Mouse (Mus musculus) stomach, embryonic 16.5 days (tissue): Measurements from ENCODE around the gene Rpgrip1l. TPM values are rescaled to one million over a fixed set of nuclear protein-coding genes. Genes with fewer than 3 reads are reported as not detected.

ENCODE experiments used
- ATAC-seq: fragments of 200-750 bp; cut with Nextera tagmentation; 2 replicates; pipeline ENCODE4 v1.8.0; 2017; ENCODE audit warnings: moderate number of reproducible peaks, moderate TSS enrichment; ENCODE audit not compliant: insufficient read depth, low FRiP score
- H3K27ac ChIP-seq: fragments of 300-500 bp; sonication (generic); 2 replicates; pipeline ENCODE4 v1.5.1; 2014; ENCODE audit warnings: low read length
- H3K27me3 ChIP-seq: fragments of 300-500 bp; sonication (generic); 2 replicates; pipeline ENCODE4 v1.6.1; 2014; ENCODE audit warnings: low read length, control low read depth, mixed read lengths; ENCODE audit not compliant: control insufficient read depth, insufficient read depth
- H3K36me3 ChIP-seq: fragments of 300-500 bp; sonication (generic); 2 replicates; pipeline ENCODE4 v1.6.1; 2014; ENCODE audit warnings: low read length; ENCODE audit not compliant: control insufficient read depth, insufficient read depth
- H3K4me1 ChIP-seq: fragments of 300-500 bp; sonication (generic); 2 replicates; pipeline ENCODE4 v1.6.1; 2014; ENCODE audit warnings: low read length, control low read depth, mixed read lengths; ENCODE audit not compliant: control insufficient read depth, insufficient read depth
- H3K4me2 ChIP-seq: fragments of 300-500 bp; sonication (generic); 2 replicates; pipeline ENCODE4 v1.6.1; 2014; ENCODE audit warnings: low read depth, low read length, mixed read lengths
- H3K4me3 ChIP-seq: fragments of 300-500 bp; sonication (generic); replicated peaks from 2 replicates; pipeline ENCODE4 v1.5.1; 2014; ENCODE audit warnings: mild to moderate bottlenecking, low read length
- H3K9ac ChIP-seq: fragments of 300-500 bp; sonication (generic); 2 replicates; pipeline ENCODE4 v1.6.1; 2014; ENCODE audit warnings: low read length
- H3K9me3 ChIP-seq: fragments of 300-500 bp; sonication (generic); replicated peaks from 2 replicates; pipeline ENCODE4 v1.6.1; 2016; ENCODE audit warnings: low read length, control low read depth; ENCODE audit not compliant: control insufficient read depth
- WGBS: fragments of 180-500 bp; shearing (Covaris S2); extraction: QIAGEN DNeasy Blood & Tissue Kit; methylation state at CpG from one replicate; pipeline ENCODE4 v1.1.7; 2014; 5-methylcytosine and 5-hydroxymethylcytosine counted together
- polyA plus RNA-seq: library from polyadenylated mRNA; unstranded; fragments of >200 nt; fragmentation: Nextera tagmentation; extraction: Ambion mirVana; gene quantifications from 2 replicates; pipeline ENCODE4 v1.2.1, GENCODE M21; 2015

Rpgrip1l gene
- 5.9 and 10.8 TPM in 2 replicates for polyA plus RNA-seq

DNA sequence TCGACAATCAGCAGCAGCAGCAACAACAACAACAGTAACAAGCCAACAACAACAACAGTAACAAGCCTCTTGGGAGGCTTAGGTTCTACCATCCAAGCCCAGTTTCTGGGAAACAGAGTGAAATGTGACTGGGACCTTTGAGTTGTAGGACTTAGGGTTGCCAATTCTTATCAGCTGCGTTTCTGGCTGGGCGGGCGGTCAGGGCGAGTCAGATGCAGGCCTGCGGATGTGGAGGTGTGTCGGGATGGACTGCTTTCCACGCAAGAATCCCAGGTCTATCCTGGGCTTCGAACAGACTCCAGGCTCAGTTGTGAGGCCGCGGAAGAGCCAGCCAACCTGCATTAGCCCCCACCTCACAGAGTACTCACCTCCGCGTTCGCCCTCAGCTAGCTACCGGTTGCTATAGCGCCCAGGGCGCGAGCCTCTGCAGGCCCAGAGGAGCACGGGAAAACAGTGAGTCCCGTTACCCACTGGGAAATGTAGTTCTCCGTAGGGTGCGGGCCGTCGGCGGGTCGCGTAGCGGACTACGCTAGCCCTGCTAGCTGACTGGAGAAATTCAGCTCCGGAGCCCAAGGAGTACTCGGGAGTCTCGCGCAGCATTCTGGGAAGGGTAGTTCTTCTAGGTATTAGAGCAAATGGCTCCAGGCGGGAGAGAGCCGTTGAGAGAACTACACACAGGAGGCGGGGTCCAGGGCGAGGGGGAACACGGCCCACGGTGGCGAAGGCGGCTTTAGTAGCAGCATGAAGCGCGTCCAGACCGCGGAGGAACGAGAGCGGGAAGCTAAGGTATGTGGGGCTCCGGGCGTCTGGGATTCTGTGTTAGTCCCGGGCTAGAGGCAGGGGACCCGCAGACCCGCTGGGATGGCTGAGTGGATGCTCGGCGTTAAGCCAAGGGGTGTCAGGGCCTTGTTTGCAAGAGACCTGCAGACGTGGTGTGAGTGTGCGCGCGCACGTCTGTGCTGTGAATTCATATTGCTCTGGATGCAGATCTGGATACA, at the start of gene Rpgrip1l, which contains the start of gene Fto:
TSS of gene Rpgrip1l (minus strand) at position 428 of the 998 bp plus-strand sequence.
TSS of gene Fto (plus strand) at position 691 of the 998 bp plus-strand sequence.
- ATAC-seq = peak; percentile 100
- Histone ChIP-seq H3K9me3 (no peaks in the 10 kb centered on the region), H3K4me3 (peak within 1 kb of the TSS; percentile 68), H3K4me1 (peaks cover 11% of the 10 kb centered on the region), H3K4me2 (peak within 1 kb of the TSS; percentile 94), H3K9ac (peak within 1 kb of the TSS; percentile 88), H3K27ac (peak within 1 kb of the TSS; percentile 40; the same call in 1 of the 2 replicates), H3K27me3 (no peaks in the 10 kb centered on the region), H3K36me3 (no peaks in the 10 kb centered on the region)
- under 1% methylated on average over 59 of the region's 59 CpGs for WGBS

DNA sequence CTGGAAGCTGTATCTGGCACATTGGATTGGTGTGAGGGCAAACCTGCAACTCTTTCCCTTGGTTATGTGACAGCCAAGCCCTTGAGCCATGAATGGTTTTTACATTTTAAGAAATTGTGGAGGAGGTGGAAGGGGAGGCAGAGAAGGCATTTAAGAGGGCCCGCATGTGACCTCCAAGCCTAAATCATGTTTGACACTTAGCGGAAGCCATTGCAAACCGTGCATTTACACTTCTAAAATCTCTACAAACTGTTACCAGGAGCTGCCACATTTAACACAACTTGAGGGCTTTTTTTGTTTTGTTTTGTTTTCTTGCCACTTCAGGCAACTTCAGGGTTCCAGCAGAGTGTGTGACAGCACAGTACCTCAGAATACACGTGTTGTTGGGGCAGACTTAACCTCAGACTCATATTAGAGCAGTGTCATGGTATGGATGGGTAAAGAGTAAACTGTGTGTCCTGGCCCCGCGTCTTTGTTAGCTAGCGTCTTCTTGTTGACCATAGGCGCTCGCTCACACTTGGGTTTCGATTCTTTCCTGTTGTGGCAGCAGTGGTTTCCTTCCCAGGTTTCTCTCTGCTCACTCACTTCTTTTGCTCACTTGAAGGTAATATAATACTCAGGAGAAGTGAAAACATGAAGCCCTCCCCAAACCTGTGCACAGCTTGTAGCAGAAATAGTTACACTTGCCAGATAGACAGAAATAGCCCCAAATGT, 47.7 kb upstream of the Rpgrip1l start:
- no peak overlapping the region for H3K4me3 ChIP-seq
- no peak overlapping the region for H3K9ac ChIP-seq
- H3K27ac ChIP-seq = no peak overlapping the region
- no peaks in the 10 kb centered on the region for H3K36me3 ChIP-seq
- peaks cover 3% of the 10 kb centered on the region; the same call in 1 of the 2 replicates for H3K4me1 ChIP-seq
- WGBS = 78% methylated on average over 10 of the region's 10 CpGs
- H3K4me2 ChIP-seq = no peak overlapping the region
- ATAC-seq = no peak
- no peaks in the 10 kb centered on the region for H3K27me3 ChIP-seq
- no peaks in the 10 kb centered on the region for H3K9me3 ChIP-seq

- no peak for ATAC-seq
- H3K36me3 ChIP-seq = no peaks in the 10 kb centered on the region
- no peaks in the 10 kb centered on the region for H3K27me3 ChIP-seq
- WGBS = 86% methylated on average over 9 of the region's 9 CpGs
- no peak overlapping the region for H3K9ac ChIP-seq
- peaks cover 4% of the 10 kb centered on the region; the same call in 1 of the 2 replicates for H3K4me1 ChIP-seq
- no peak overlapping the region for H3K4me2 ChIP-seq
- H3K4me3 ChIP-seq = no peak overlapping the region
- no peaks in the 10 kb centered on the region for H3K9me3 ChIP-seq
- H3K27ac ChIP-seq = no peak overlapping the region
These were observed 46.4 kb upstream of the Rpgrip1l start for GRCm38 (mm10) chr8:91359511-91359910.

DNA sequence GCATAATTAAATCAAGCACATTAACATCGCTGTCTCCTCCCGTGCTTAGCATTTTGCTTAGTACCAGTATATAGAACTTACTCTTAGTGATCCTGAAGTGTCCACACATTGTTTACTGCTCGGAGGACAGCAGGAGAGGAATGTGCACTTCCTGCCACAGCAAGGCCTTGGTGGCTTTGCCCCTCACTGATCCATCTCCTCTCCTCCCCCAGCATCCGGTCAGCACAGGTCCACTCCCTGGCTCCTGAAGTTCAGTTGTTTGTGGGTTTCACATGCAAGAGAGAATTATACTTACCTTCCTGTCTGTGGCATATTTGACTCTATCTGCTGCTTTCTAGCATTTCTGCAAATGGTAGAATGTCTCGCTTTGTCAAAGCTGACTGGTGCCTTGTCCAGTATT, 45.0 kb upstream of the Rpgrip1l start:
- H3K9ac ChIP-seq = no peak overlapping the region
- 83% methylated on average over 5 of the region's 5 CpGs for WGBS
- peaks cover 4% of the 10 kb centered on the region; the same call in 1 of the 2 replicates for H3K4me1 ChIP-seq
- H3K9me3 ChIP-seq = no peaks in the 10 kb centered on the region
- H3K4me3 ChIP-seq = no peak overlapping the region
- no peaks in the 10 kb centered on the region for H3K27me3 ChIP-seq
- H3K4me2 ChIP-seq = no peak overlapping the region
- ATAC-seq = no peak
- no peaks in the 10 kb centered on the region for H3K36me3 ChIP-seq
- H3K27ac ChIP-seq = no peak overlapping the region

DNA sequence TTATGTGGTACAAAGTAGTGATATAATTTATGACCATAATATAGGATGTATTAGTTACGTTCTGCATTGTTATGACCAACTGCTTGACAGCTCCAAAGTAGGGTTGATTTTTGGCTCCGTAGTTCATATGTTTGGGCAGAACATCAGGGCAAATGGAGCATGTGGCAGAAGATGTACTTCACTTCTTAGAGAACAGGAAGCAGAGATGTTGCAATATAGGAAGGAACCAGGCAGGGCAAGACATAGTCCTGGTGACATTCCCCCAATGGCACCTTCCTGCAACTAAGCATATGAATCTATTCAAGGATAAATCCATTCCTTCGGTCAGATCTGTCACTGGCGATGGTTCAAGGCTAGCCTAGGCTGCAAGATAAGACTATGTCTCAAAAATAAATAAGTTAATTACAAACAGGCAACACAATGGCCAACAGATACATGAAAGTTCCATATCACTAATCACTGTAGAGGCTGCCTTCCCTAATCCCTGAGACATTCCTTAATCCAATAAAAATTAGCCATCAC, 44.5 kb upstream of the Rpgrip1l start:
- Histone ChIP-seq H3K9me3 (no peaks in the 10 kb centered on the region), H3K4me2 (no peak overlapping the region), H3K4me3 (no peak overlapping the region), H3K27me3 (no peaks in the 10 kb centered on the region), H3K27ac (no peak overlapping the region), H3K4me1 (peaks cover 4% of the 10 kb centered on the region; the same call in 1 of the 2 replicates), H3K9ac (no peak overlapping the region), H3K36me3 (no peaks in the 10 kb centered on the region)
- no peak for ATAC-seq
- 84% methylated on average over 4 of the region's 4 CpGs for WGBS

GRCm38 (mm10) chr8:91355956-91356699, 43.1 kb upstream of the Rpgrip1l start:
- H3K36me3 ChIP-seq = no peaks in the 10 kb centered on the region
- no peak overlapping the region for H3K27ac ChIP-seq
- H3K4me2 ChIP-seq = no peak overlapping the region
- H3K4me3 ChIP-seq = no peak overlapping the region
- WGBS = 82% methylated on average over 11 of the region's 11 CpGs
- no peak overlapping the region for H3K9ac ChIP-seq
- H3K27me3 ChIP-seq = no peaks in the 10 kb centered on the region
- ATAC-seq = no peak
- H3K4me1 ChIP-seq = peaks cover 4% of the 10 kb centered on the region; the same call in 1 of the 2 replicates
- H3K9me3 ChIP-seq = no peaks in the 10 kb centered on the region

GRCm38 (mm10) chr8:91355301-91355905, 42.3 kb upstream of the Rpgrip1l start:
- Histone ChIP-seq H3K27me3 (no peaks in the 10 kb centered on the region), H3K36me3 (no peaks in the 10 kb centered on the region), H3K9me3 (no peaks in the 10 kb centered on the region), H3K4me3 (no peak overlapping the region), H3K27ac (no peak overlapping the region), H3K4me2 (no peak overlapping the region), H3K9ac (no peak overlapping the region), H3K4me1 (peaks cover 7% of the 10 kb centered on the region; the same call in 1 of the 2 replicates)
- WGBS = 47% methylated on average over 10 of the region's 10 CpGs
- no peak for ATAC-seq

- no peak overlapping the region for H3K4me2 ChIP-seq
- no peak overlapping the region for H3K27ac ChIP-seq
- no peak overlapping the region for H3K9ac ChIP-seq
- no peaks in the 10 kb centered on the region for H3K36me3 ChIP-seq
- H3K9me3 ChIP-seq = no peaks in the 10 kb centered on the region
- H3K27me3 ChIP-seq = no peaks in the 10 kb centered on the region
- WGBS = 86% methylated on average over 4 of the region's 4 CpGs
- 0 out of 2 replicates have a peak, but pooled peaks cover 7% of the 10 kb centered on the region for H3K4me1 ChIP-seq
- no peak for ATAC-seq
- H3K4me3 ChIP-seq = no peak overlapping the region
These were observed 40.8 kb upstream of the Rpgrip1l start for GRCm38 (mm10) chr8:91353907-91354306.
